Mouse (Mus musculus): ENCODE data around the gene Sstr1.
A peak's percentile ranks its signal among the peaks of the same experiment; 100 is the strongest.

Sstr1 gene

GRCm38 (mm10) chr12:58211163-58212071, at the start of gene Sstr1:
TSS of gene Sstr1 (plus strand) at chr12:58211772.
- no peak for DNase-seq (ENCODE audit: extremely low read depth, low read depth)

DNA sequence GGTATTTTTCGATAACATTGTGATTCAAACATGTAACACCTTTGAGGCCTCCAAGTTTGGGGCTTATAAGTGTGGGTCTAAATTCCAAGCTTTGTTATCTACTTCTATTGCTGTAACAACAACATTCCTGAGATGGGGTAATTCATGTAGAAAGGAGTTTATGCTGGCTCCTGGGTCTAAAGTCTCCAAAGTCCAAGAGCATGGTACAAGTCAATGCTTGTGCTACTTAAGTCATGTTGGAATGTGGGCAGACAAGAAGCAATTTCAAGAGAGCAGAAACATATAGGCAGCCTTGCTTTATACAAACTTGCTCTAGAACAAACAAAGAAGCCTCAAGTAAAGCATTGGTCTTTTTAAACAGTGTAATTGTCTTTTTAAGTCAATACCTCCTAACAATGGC, 12.8 kb upstream of the Sstr1 start:
- no peak for DNase-seq (ENCODE audit: extremely low read depth, low read depth)

DNA sequence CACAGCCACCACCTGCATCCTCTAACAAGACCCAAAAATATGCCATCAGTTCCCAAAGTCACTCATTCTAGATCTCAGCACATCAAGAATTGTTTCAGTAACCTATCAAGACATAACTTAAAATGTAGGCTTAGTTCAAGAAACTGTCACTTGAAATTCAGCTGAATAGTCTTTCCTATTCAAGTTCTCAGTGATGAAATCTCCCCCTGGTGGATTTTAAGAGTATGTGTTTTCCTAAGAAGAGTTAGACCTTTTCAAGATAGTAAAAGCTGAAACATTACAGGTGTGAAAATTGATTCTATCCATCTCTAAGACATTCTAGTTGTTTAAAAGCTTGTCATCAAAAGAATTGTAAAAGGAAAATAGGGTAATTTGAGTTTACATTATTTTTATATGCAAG, 10.4 kb upstream of the Sstr1 start:
- DNase-seq (ENCODE audit: extremely low read depth, low read depth): no peak

DNA sequence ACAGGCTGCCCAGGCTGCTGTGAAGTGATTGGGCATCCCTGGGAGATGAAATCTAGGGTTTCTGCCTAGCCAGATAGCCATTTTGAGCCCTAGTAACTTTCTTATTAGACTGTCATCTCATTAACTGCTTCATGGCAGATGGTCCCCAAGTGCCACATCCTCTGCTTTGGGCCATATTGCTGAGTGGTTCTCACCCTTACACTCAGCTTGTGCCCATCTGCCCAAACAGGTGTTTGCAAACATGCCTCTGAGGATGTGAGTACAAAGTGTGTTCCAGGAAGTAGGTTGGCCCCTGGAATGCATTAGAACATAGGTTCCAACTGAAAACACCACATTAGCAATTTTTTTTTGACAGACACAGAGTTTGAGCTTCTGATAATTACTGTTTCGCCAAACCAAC, 3.6 kb upstream of the Sstr1 start:
- no peak for DNase-seq (ENCODE audit: extremely low read depth, low read depth)

GRCm38 (mm10) chr12:58212261-58212923, 820 bp downstream of the Sstr1 start:
- no peak for DNase-seq (ENCODE audit: extremely low read depth, low read depth)

DNA sequence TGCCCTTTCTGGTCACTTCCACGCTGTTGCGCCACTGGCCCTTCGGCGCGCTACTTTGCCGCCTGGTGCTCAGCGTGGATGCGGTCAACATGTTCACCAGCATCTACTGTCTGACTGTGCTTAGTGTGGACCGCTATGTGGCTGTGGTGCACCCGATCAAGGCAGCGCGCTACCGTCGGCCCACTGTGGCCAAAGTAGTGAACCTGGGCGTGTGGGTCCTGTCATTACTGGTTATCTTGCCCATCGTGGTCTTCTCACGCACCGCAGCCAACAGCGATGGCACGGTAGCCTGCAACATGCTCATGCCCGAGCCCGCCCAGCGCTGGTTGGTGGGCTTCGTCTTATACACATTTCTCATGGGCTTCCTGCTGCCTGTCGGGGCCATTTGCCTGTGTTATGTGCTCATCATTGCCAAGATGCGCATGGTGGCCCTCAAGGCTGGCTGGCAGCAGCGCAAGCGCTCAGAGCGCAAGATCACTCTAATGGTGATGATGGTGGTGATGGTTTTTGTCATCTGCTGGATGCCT, 1.4 kb downstream of the Sstr1 start:
- no peak for DNase-seq (ENCODE audit: extremely low read depth, low read depth)

DNA sequence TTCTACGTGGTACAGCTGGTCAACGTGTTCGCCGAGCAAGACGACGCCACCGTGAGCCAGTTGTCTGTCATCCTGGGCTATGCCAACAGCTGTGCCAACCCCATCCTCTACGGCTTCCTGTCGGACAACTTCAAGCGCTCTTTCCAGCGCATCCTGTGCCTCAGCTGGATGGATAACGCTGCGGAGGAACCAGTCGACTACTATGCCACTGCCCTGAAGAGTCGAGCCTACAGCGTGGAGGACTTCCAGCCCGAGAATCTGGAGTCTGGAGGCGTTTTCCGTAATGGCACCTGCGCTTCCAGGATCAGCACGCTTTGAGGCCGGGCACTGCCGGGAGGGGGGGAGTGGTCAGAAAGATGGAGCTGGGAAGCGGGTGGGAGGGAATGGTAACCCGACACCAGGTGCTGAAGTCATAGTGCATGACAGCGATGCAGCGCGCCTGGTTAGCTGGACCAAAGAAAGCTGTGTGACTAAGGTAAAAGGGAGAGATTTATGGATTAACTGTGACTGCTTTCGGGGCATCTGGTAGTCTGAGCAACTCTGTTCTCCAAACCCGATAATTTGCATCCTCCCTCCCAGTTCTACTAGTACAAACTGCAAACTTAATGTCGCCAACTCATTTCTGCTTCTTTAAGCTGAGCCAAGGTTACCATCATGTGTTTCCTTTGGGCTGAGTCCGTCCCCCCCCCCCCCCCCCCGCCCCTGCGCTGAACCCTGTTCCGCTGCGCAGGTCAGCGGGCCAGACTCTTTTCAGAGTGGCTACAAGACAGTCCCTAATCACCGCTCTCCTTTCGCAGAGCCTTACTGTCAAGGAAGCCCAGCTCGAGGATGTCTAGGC, 2.1 kb downstream of the Sstr1 start:
- DNase-seq (ENCODE audit: extremely low read depth, low read depth): no peak

DNA sequence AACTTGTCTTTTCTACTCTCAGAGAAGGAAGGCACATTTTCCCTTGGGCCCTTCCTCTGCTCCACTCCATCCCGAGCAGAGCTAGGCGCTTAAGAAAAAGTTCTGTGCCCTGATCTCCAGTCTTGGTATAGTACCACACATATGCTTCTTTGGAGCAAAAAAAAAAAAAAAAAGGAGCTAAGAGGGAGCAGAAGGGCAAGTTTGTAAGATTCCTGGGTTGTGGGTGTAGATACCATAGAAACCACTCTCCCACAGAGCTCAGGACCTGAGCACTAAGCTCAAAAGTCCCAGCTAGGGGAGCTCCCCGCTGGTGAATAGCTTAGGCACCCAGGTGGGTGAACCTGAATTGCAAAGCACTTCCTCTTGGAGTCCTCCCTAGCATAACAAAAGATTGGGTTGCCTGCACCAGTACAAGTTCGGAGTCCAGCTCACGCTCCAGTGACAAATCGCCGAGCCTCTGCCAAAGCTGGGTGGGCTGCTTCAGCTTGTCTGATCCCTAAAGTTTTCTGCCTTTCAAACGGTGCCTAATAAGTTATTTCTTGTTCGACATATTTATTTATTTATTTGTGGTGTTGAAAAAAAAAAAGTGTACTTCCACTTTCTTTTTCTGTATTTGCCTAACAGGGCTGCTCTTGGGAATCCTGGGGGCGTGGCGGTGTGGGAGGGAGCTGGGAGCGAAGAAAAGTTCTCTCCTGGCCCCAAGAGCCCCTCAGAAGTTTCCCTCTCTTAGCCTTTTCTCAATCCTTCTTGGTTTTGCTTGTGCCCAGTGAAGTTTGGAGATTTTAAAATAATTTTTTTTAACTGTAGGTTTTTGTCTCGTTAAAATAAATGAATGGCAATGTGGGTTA, 2.9 kb downstream of the Sstr1 start:
- peak; percentile 6 for DNase-seq (ENCODE audit: extremely low read depth, low read depth)

DNA sequence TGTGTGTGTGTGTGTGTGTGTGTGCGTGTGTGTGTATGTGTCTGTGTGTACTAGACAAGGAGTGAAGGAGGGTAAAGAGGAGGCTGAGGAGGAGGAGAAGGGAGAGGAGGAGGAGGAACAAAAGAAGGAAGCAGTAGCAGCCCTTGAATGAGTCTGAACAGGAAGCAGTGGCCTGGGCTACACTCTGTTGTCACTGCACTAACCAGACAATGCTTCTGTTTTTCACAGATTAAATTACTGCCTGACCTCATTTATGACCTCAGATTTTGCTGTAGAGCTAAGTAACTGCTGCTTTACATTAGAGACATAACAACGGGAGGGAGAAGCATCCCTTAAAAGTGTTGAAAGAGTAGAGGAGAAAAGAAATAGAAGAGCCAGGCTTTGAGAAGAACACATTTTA, 4.6 kb downstream of the Sstr1 start:
- peak; percentile 6 for DNase-seq (ENCODE audit: extremely low read depth, low read depth)

GRCm38 (mm10) chr12:58219078-58219477, 7.5 kb downstream of the Sstr1 start:
- DNase-seq (ENCODE audit: extremely low read depth, low read depth): peak; percentile 28

GRCm38 (mm10) chr12:58225644-58226043, 14.1 kb downstream of the Sstr1 start:
- DNase-seq (ENCODE audit: extremely low read depth, low read depth): no peak

- DNase-seq (ENCODE audit: extremely low read depth, low read depth): no peak
Observed at GRCm38 (mm10) chr12:58232489-58232888, 20.9 kb downstream of the Sstr1 start.

DNA sequence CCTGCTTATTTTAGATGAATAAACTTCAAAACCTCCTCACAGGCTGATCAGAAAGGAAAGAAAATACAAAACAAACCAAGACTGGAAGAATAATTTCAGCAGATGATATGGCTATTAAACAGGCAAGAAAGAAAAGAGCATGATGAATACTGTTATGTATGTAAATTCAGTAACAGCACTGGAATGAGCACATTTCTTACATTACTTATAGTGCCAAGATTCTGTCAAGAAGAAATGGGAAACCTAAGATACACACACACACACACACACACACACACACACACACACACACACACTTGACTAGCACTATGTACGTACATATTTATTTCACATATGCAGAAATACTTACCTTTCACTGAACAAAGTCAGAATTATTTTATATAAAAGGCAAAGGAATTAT, 40.3 kb downstream of the Sstr1 start:
- DNase-seq (ENCODE audit: extremely low read depth, low read depth): no peak

Data from MEL-GATA-1-ER (cell line).